Mouse (Mus musculus): ENCODE measurements around the gene Mical2.
A peak's percentile ranks its signal among the peaks of the same experiment; 100 is the strongest.

Mical2 gene

GRCm38 (mm10) chr7:112316239-112316638 is 90.6 kb downstream of the Mical2 start:
- no peak for DNase-seq (ENCODE audit: low read depth, low spot score)

- DNase-seq (ENCODE audit: low read depth, low spot score) = no peak
Observed at GRCm38 (mm10) chr7:112317491-112317890, 91.8 kb downstream of the Mical2 start.

- no peak for DNase-seq (ENCODE audit: low read depth, low spot score)
Observed at GRCm38 (mm10) chr7:112318306-112318705, 92.7 kb downstream of the Mical2 start.

GRCm38 (mm10) chr7:112319419-112319818 is 93.8 kb downstream of the Mical2 start:
- no peak for DNase-seq (ENCODE audit: low read depth, low spot score)

- no peak for DNase-seq (ENCODE audit: low read depth, low spot score)
Observed at GRCm38 (mm10) chr7:112320052-112320730, 94.5 kb downstream of the Mical2 start.

- DNase-seq (ENCODE audit: low read depth, low spot score) = no peak
Observed at GRCm38 (mm10) chr7:112321798-112322794, 96.4 kb downstream of the Mical2 start.

- no peak for DNase-seq (ENCODE audit: low read depth, low spot score)
Observed at GRCm38 (mm10) chr7:112324577-112324976, 98.9 kb downstream of the Mical2 start.

GRCm38 (mm10) chr7:112326852-112327251 is 101.2 kb downstream of the Mical2 start:
- no peak for DNase-seq (ENCODE audit: low read depth, low spot score)

- DNase-seq (ENCODE audit: low read depth, low spot score) = peak; percentile 42
Observed at GRCm38 (mm10) chr7:112328969-112329368, 103.3 kb downstream of the Mical2 start.

- no peak for DNase-seq (ENCODE audit: low read depth, low spot score)
Observed at GRCm38 (mm10) chr7:112329496-112329895, 103.8 kb downstream of the Mical2 start.

GRCm38 (mm10) chr7:112330935-112331334 is 105.3 kb downstream of the Mical2 start:
- no peak for DNase-seq (ENCODE audit: low read depth, low spot score)

- DNase-seq (ENCODE audit: low read depth, low spot score) = no peak
Observed at GRCm38 (mm10) chr7:112331804-112332203, 106.1 kb downstream of the Mical2 start.

GRCm38 (mm10) chr7:112332426-112332825 is 106.8 kb downstream of the Mical2 start:
- DNase-seq (ENCODE audit: low read depth, low spot score) = no peak

GRCm38 (mm10) chr7:112333404-112333803 is 107.7 kb downstream of the Mical2 start:
- DNase-seq (ENCODE audit: low read depth, low spot score) = no peak

GRCm38 (mm10) chr7:112336213-112336631 is 110.6 kb downstream of the Mical2 start:
- DNase-seq (ENCODE audit: low read depth, low spot score) = no peak

GRCm38 (mm10) chr7:112336769-112337168 is 111.1 kb downstream of the Mical2 start:
- DNase-seq (ENCODE audit: low read depth, low spot score) = no peak

GRCm38 (mm10) chr7:112337736-112338135 is 112.1 kb downstream of the Mical2 start:
- DNase-seq (ENCODE audit: low read depth, low spot score) = no peak

GRCm38 (mm10) chr7:112341052-112341451 is 115.4 kb downstream of the Mical2 start:
- no peak for DNase-seq (ENCODE audit: low read depth, low spot score)

- DNase-seq (ENCODE audit: low read depth, low spot score) = no peak
Observed at GRCm38 (mm10) chr7:112345687-112346086, 120.0 kb downstream of the Mical2 start.

- no peak for DNase-seq (ENCODE audit: low read depth, low spot score)
Observed at GRCm38 (mm10) chr7:112351541-112351940, 125.9 kb downstream of the Mical2 start.

- DNase-seq (ENCODE audit: low read depth, low spot score) = no peak
Observed at GRCm38 (mm10) chr7:112352005-112352404, 126.3 kb downstream of the Mical2 start.

GRCm38 (mm10) chr7:112353011-112353410 is 127.4 kb downstream of the Mical2 start:
- DNase-seq (ENCODE audit: low read depth, low spot score) = no peak

- DNase-seq (ENCODE audit: low read depth, low spot score) = no peak
Observed at GRCm38 (mm10) chr7:112353939-112354338, 128.3 kb downstream of the Mical2 start.

Measured in A20 (cell line).